Mouse (Mus musculus) cerebellum, postnatal 14 days (tissue): ENCODE results near the gene Mreg.

Experiments used
- DNase-seq, 2 experiments: peaks; one replicate each; pipeline ENCODE4 v3.0.0; 2021; ENCODE audit warnings: mixed read lengths in 2 of 2

Gene Mreg

DNA sequence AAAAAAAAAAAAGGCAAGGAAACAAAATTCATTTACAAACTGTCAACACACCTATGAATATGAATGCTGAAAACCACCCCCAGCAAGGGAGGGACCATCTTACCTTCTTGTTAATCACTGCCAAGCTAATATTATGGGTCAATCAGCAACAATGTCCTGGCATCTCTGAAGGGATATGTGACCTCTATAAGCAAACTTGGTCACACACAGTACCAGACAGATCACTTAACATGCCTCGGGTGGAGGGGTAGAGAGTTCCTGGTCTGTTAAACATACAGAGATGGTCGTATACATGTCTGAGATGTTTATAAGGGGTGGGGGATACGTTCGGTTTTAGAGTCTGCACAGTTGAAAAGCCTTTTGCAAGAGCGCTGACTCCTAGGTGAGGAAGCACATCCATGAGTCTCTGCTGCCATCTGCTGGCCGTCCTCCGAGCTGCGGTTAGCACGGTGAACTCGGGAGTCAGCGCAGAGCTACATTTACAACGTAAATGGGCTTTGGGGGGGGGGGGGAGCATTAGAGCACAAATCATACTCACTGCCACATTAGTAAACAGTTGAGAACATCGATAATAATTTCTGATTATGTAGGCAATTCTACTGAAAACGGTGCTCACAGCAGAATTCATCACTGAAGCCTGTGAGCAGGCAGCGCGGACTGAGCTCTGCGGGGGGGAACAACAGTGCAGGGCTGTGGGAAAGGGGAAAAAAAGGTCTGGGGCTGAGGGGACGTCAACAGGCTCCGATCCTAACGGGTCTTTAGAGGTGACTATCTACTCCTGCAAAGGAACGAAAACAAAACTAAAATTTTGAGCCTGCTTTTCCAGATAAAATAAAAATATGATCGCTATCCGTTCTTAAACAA, 88.4 kb downstream of the Mreg start:
- DNase-seq: peak; percentile 96 to 98

DNA sequence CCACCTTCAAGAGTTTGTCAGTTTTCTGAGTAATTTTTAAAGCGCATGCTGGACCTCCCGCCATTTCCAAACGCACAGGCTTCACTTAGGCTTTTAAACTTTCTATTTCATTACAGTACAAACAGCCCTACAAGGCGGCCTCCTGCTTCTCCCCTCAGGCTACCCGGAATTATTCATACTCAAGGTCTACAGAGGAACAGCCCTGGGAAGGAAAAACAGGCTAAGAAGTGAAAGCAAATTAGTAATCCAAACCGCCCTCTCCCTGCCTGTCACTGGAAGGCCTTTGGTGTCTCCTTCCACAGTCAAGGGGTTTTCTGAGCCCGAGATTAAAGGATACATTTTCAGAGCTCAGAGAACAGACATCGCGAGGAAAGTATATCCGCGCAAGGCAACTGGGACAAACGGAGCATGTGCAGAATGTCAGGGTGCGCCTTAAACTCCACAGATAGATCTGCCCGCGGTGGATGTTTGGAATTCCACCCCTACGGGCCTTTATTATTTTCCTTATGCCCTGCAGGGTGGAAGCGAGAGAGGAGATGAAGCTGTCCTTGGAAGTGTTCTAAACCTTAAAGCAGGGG, 90.4 kb downstream of the Mreg start:
- no peak for DNase-seq

DNA sequence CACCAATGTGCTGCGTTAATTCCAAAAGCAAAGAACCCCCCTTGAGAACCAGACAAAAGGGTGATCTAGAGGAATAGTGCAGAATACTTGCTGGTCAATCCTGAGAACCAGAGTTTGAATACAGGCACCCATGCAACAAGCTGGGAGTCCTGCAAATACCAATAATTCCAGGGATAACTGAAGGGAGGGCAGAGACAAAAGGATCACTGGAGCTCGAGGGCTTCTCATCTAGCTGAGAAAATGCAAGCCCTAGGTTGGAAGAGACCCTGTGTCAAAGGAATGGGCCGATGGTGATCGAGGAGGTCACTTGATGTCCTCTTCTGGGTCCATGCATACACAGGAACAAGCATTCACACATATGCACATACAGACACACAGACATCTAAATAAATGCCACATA, 92.1 kb downstream of the Mreg start:
- no peak for DNase-seq

DNA sequence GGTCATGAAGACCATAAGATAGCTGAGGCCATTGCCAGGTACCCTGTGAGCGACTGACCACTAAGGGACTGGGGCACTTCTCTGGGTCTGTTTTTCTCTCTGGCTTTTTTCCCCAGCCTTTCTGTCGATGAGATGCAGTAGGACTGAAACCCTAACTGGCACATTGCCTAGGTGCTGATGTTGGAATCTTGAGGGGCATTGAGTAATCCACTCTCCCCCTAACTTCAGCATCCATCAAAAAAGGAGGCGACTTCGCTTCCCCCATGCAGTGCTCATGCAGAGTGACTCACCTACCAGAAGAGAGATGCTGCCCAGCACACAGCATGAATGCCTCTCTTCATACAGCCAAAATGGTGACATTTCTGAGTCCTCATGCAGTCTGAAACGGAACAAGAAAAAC, 97.9 kb downstream of the Mreg start:
- DNase-seq: no peak
